Mouse (Mus musculus) stomach, postnatal 0 days (tissue): ENCODE measurements around the gene Nacc1.

Source experiments
- CTCF ChIP-seq: IDR thresholded peaks from 2 replicates; pipeline ENCODE4 v1.5.1; 2016; ENCODE audit warnings: antibody characterized with exemption, low read depth, mild to moderate bottlenecking, moderate library complexity
- EP300 ChIP-seq: optimal IDR thresholded peaks from 2 replicates; pipeline ENCODE3; 2016; ENCODE audit warnings: antibody characterized with exemption

DNA sequence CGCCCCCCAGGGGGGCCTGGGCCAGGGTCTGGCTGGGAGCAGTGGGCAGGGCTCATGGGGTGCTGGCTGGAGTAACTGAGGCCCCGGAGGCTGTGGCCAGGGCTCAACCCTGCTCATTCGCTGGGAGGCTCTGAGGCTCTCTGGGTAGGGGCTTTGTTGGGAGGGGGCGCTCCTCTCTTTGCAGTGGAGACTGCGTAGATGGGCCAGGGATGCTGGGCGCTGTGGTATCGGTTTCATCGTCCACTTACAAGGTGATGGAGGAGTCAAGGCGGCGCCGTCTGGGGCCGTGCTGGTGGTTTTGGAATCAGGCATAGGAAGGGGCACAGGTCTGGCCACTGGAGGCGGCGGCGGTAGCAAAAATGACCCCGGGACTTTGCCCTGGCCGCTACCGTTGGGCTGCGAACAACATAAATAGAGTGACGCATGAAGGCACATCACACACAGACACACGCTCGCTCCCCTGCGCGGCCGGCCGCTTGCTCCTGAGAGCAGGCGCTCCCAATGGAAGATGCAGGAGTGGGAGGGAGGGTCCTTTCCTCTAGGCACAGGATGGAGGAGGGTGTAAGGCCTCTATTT, 28.3 kb upstream of the Nacc1 start:
- no peak for TF ChIP-seq EP300
- TF ChIP-seq CTCF = no peak
